Mouse (Mus musculus): ENCODE data around the gene Mrpl4. TPM values are rescaled to one million over a fixed set of nuclear protein-coding genes. Genes with fewer than 3 reads are reported as not detected.

The Mrpl4 gene
- total and polyA plus RNA-seq, 3 experiments = 38.4 to 129 (median 39.1) TPM

DNA sequence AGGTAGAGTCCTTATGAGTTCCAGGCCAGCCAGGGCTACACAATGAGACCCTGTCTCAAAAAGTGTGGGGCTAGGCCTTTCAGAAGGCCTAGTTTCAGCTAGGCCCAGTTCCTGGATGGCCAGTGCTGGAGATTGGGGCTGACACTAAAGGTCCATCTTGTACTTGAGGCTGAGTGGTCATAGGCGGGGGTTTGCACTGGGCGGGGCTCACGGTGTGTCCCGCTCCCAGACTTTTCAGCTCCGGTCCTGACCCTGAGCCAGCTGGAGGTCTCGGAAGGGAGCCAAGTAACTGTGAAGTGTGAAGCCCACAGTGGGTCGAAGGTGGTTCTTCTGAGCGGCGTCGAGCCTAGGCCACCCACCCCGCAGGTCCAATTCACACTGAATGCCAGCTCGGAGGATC, 24.3 kb downstream of the Mrpl4 start:
- ATAC-seq (ENCODE audit: extremely low read depth, insufficient number of reproducible peaks, low FRiP score, poor library complexity, severe bottlenecking) (no peak), DNase-seq (ENCODE audit: low spot score) (no peak)
- Histone ChIP-seq H3K9me3 (replicated peaks) (no peaks in the 10 kb centered on the region), H3K27me3 (ENCODE audit: insufficient read depth, low read length) (no peaks in the 10 kb centered on the region), H3K36me3 (replicated peaks) (peaks cover 51% of the 10 kb centered on the region), H3K4me1 (ENCODE audit: insufficient read depth, low read depth, low read length) (peaks cover 51% of the 10 kb centered on the region), H3K4me3 (ENCODE audit: low read depth, low read length) (no peak overlapping the region)
- TF ChIP-seq GATA1 (IDR thresholded peaks at IDR 0.05; ENCODE audit: borderline replicate concordance, low read length) (no peak), TAL1 (conservative IDR thresholded peaks at IDR 0.05; ENCODE audit: low read depth, low read length) (no peak), GATA2 (IDR thresholded peaks at IDR 0.05; ENCODE audit: borderline replicate concordance, low read depth, low read length) (no peak)

DNA sequence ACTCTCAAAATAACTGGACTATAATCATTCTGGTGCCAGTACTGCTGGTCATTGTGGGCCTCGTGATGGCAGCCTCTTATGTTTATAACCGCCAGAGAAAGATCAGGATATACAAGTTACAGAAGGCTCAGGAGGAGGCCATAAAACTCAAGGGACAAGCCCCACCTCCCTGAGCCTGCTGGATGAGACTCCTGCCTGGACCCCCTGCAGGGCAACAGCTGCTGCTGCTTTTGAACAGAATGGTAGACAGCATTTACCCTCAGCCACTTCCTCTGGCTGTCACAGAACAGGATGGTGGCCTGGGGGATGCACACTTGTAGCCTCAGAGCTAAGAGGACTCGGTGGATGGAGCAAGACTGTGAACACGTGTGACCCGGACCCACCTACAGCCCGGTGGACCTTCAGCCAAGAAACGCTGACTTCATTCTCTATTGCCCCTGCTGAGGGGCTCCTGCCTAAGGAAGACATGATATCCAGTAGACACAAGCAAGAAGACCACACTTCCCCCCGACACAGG, 25.3 kb downstream of the Mrpl4 start:
- ATAC-seq (ENCODE audit: extremely low read depth, insufficient number of reproducible peaks, low FRiP score, poor library complexity, severe bottlenecking) = no peak
- no peak for DNase-seq (ENCODE audit: low spot score)
- H3K4me1 ChIP-seq (ENCODE audit: insufficient read depth, low read depth, low read length) = peaks cover 61% of the 10 kb centered on the region

GRCm38 (mm10) chr9:21028560-21029110, 26.1 kb downstream of the Mrpl4 start:
- Histone ChIP-seq H3K9me3 (replicated peaks) (no peaks in the 10 kb centered on the region), H3K4me1 (ENCODE audit: insufficient read depth, low read depth, low read length) (peaks cover 69% of the 10 kb centered on the region), H3K27me3 (ENCODE audit: insufficient read depth, low read length) (no peaks in the 10 kb centered on the region), H3K4me3 (ENCODE audit: low read depth, low read length) (peak overlapping the region; percentile 73; the same call in 1 of the 2 replicates), H3K36me3 (replicated peaks) (peaks cover 39% of the 10 kb centered on the region)
- TF ChIP-seq GATA2 (IDR thresholded peaks at IDR 0.05; ENCODE audit: borderline replicate concordance, low read depth, low read length) = no peak
- no peak for TF ChIP-seq POLR2AphosphoS5 (IDR thresholded peaks at IDR 0.05; ENCODE audit: insufficient replicate concordance, low read depth, low read length)
- TF ChIP-seq TAL1 (conservative IDR thresholded peaks at IDR 0.05; ENCODE audit: low read depth, low read length) = no peak
- no peak for TF ChIP-seq CTCF (IDR thresholded peaks at IDR 0.05; ENCODE audit: low read depth, low read length)
- TF ChIP-seq GATA1 (IDR thresholded peaks at IDR 0.05; ENCODE audit: borderline replicate concordance, low read length) = no peak
- ATAC-seq (ENCODE audit: extremely low read depth, insufficient number of reproducible peaks, low FRiP score, poor library complexity, severe bottlenecking) (no peak), DNase-seq (ENCODE audit: low spot score) (no peak)

More for the DNA sequence above, 25.3 kb downstream of the Mrpl4 start:
- no peak for TF ChIP-seq POLR2AphosphoS5 (IDR thresholded peaks at IDR 0.05; ENCODE audit: insufficient replicate concordance, low read depth, low read length)
- no peak for TF ChIP-seq GATA2 (IDR thresholded peaks at IDR 0.05; ENCODE audit: borderline replicate concordance, low read depth, low read length)
- TF ChIP-seq CTCF (IDR thresholded peaks at IDR 0.05; ENCODE audit: low read depth, low read length) = no peak
- TF ChIP-seq GATA1 (IDR thresholded peaks at IDR 0.05; ENCODE audit: borderline replicate concordance, low read length) = no peak
- no peak for TF ChIP-seq TAL1 (conservative IDR thresholded peaks at IDR 0.05; ENCODE audit: low read depth, low read length)
- Histone ChIP-seq H3K4me3 (ENCODE audit: low read depth, low read length) (no peak overlapping the region), H3K9me3 (replicated peaks) (no peaks in the 10 kb centered on the region), H3K27me3 (ENCODE audit: insufficient read depth, low read length) (no peaks in the 10 kb centered on the region), H3K36me3 (replicated peaks) (peaks cover 41% of the 10 kb centered on the region)

DNA sequence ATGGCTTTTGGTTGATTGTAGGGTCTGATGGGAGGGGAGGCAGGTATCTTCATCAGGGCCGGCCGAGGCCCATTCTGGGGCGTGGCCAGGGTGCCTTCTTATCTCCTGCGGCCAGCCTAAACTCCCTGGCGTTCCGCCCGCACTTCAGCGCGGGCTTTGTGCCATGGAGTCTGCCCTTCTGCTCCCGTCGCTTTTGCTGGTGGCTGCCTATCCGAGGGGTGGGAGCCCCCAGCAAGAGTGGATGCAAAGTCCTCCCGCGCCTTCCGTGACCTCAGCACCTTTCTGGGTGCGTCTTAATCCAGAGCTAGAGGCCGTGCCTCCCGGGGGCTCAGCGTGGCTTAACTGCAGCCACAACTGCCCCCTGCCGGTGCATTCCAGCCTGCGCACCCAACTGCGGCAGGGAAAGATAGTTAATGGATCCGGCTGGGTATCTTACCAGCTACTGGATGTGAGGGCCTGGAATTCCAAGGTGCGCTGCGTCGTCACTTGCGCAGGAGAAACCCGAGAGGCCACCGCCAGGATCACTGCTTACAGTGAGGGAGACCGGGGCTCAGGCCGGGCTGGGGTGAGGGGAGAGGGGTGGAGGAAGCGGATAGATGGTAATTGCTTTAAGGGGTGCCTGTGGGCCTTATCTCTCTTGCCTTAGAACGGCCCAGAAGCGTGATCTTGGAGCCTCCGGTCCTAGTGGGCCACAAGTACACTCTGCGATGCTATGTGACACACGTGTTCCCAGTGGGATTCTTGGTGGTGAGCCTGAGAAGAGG, 26.9 kb downstream of the Mrpl4 start, which contains the start of gene Icam4:
Icam4 (plus strand) TSS at position 83 of the 764 bp plus-strand sequence.
- H3K36me3 ChIP-seq (replicated peaks) = peaks cover 38% of the 10 kb centered on the region
- no peaks in the 10 kb centered on the region for H3K9me3 ChIP-seq (replicated peaks)
- no peak for TF ChIP-seq GATA2 (IDR thresholded peaks at IDR 0.05; ENCODE audit: borderline replicate concordance, low read depth, low read length)
- no peak for TF ChIP-seq GATA1 (IDR thresholded peaks at IDR 0.05; ENCODE audit: borderline replicate concordance, low read length)
- no peak for TF ChIP-seq POLR2AphosphoS5 (IDR thresholded peaks at IDR 0.05; ENCODE audit: insufficient replicate concordance, low read depth, low read length)
- TF ChIP-seq CTCF (IDR thresholded peaks at IDR 0.05; ENCODE audit: low read depth, low read length) = peak; percentile 71
- TF ChIP-seq TAL1 (conservative IDR thresholded peaks at IDR 0.05; ENCODE audit: low read depth, low read length) = peak; percentile 77
- peaks cover 74% of the 10 kb centered on the region for H3K4me1 ChIP-seq (ENCODE audit: insufficient read depth, low read depth, low read length)
- H3K27me3 ChIP-seq (ENCODE audit: insufficient read depth, low read length) = no peaks in the 10 kb centered on the region; the same call in 1 of the 2 replicates
- H3K4me3 ChIP-seq (ENCODE audit: low read depth, low read length) = peak within 1 kb of the TSS; percentile 73
- DNase-seq (ENCODE audit: low spot score) (peak; percentile 77), ATAC-seq (ENCODE audit: extremely low read depth, insufficient number of reproducible peaks, low FRiP score, poor library complexity, severe bottlenecking) (peak; percentile 52)

DNA sequence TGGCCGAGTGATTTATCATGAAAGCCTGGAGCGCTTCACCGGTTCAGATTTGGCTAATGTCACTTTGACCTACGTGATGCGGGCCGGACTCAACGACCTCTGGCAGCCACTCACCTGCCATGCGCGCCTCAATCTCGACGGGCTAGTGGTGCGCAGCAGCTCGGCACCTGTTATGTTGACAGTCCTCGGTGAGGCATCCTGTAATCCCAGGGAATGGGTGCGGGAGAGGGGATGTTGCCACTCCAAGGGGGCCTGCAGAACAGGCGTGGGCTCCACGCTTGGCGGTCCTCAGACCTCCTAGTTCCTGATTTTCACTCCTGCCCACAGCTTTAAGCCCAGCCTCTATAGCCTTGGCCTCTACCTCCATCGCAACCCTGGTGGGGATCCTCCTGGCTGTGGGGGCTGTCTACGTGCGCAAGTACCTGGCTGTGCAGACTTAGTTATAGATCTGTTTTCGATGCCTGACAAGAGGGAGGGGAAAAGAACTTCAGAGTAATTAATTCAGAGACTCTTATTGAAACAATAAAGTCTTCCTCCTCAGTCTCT, 27.6 kb downstream of the Mrpl4 start:
- no peak for DNase-seq (ENCODE audit: low spot score)
- no peak for ATAC-seq (ENCODE audit: extremely low read depth, insufficient number of reproducible peaks, low FRiP score, poor library complexity, severe bottlenecking)
- Histone ChIP-seq H3K27me3 (ENCODE audit: insufficient read depth, low read length) (no peaks in the 10 kb centered on the region; the same call in 1 of the 2 replicates), H3K4me3 (ENCODE audit: low read depth, low read length) (peak overlapping the region; percentile 73), H3K9me3 (replicated peaks) (no peaks in the 10 kb centered on the region), H3K4me1 (ENCODE audit: insufficient read depth, low read depth, low read length) (peaks cover 78% of the 10 kb centered on the region), H3K36me3 (replicated peaks) (peaks cover 37% of the 10 kb centered on the region)
- TF ChIP-seq GATA1 (IDR thresholded peaks at IDR 0.05; ENCODE audit: borderline replicate concordance, low read length) = no peak
- no peak for TF ChIP-seq TAL1 (conservative IDR thresholded peaks at IDR 0.05; ENCODE audit: low read depth, low read length)
- TF ChIP-seq CTCF (IDR thresholded peaks at IDR 0.05; ENCODE audit: low read depth, low read length) = no peak
- TF ChIP-seq GATA2 (IDR thresholded peaks at IDR 0.05; ENCODE audit: borderline replicate concordance, low read depth, low read length) = no peak
- TF ChIP-seq POLR2AphosphoS5 (IDR thresholded peaks at IDR 0.05; ENCODE audit: insufficient replicate concordance, low read depth, low read length) = no peak

GRCm38 (mm10) chr9:21030781-21031250, 28.3 kb downstream of the Mrpl4 start:
- peak overlapping the region; percentile 77 for H3K4me3 ChIP-seq (ENCODE audit: low read depth, low read length)
- H3K27me3 ChIP-seq (ENCODE audit: insufficient read depth, low read length) = peaks cover under 1% of the 10 kb centered on the region; the same call in 1 of the 2 replicates
- TF ChIP-seq POLR2AphosphoS5 (IDR thresholded peaks at IDR 0.05; ENCODE audit: insufficient replicate concordance, low read depth, low read length) (no peak), GATA2 (IDR thresholded peaks at IDR 0.05; ENCODE audit: borderline replicate concordance, low read depth, low read length) (no peak), GATA1 (IDR thresholded peaks at IDR 0.05; ENCODE audit: borderline replicate concordance, low read length) (no peak), CTCF (IDR thresholded peaks at IDR 0.05; ENCODE audit: low read depth, low read length) (no peak), TAL1 (conservative IDR thresholded peaks at IDR 0.05; ENCODE audit: low read depth, low read length) (no peak)
- ATAC-seq (ENCODE audit: extremely low read depth, insufficient number of reproducible peaks, low FRiP score, poor library complexity, severe bottlenecking) (peak; percentile 71), DNase-seq (ENCODE audit: low spot score) (peak; percentile 80)
- H3K9me3 ChIP-seq (replicated peaks) = no peaks in the 10 kb centered on the region
- peaks cover 33% of the 10 kb centered on the region for H3K36me3 ChIP-seq (replicated peaks)
- peaks cover 78% of the 10 kb centered on the region for H3K4me1 ChIP-seq (ENCODE audit: insufficient read depth, low read depth, low read length)
